Mouse (Mus musculus) thymus, postnatal 10 days (tissue): ENCODE measurements around the gene Myh6.
"Not testable (repeated sequence)": the region's sequence is repeated elsewhere in the genome, so short reads cannot be mapped to it uniquely, and the experiment has no call there.

Experiments
- DNase-seq, 2 experiments: peaks; one replicate each; pipeline ENCODE4 v3.0.0; 2021; ENCODE audit warnings: low spot score in 2 of 2

The Myh6 gene

GRCm38 (mm10) chr14:54966320-54966977 is at the start of gene Myh6:
Gene Myh6, minus strand, starts transcription at chr14:54966927.
- no peak for DNase-seq

- DNase-seq, result no peak
Measured at GRCm38 (mm10) chr14:55015767-55016111, 49.0 kb upstream of the Myh6 start.

DNA sequence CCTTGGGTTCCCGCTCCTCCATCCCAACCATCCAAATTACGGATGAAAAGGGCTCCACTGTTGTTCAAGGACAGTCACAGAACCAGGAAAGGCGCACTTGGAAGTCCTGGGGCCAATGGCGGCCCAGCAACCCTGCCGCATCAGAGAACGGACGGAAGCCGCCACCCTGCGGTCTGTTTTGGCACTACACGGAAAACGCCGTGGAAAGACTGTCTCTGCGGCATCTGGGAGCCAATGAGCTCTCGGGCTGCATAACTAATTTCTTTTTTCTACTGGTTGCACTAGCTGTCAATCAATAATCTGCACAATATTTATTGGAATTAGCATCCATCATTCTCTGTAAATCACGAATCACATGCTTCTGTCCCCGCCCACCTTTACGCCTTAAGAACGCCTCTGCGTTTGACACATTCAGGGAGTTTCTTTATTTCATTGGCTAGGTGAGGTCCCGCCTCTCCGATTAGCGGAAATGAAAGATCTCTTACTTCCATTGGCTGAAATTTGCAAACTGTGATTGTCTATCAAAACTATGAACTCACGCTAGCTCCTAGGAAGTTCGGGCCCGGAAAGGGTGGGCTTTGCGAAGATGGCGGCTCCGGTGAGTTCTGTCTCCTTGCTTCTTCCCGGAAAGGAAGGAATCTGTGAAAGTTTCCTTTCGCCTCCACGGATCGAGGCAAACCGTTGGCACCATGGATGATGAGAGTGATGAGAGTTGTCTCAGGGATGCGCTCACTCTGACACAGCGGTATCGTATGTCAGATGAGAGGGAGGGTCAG is 48.5 kb upstream of the Myh6 start, which contains the start of gene Ngdn:
TSS of gene Ngdn (plus strand) at position 464 of the 776 bp plus-strand sequence.
- peak; percentile 95 to 99 for DNase-seq

- DNase-seq, result no peak
Measured at GRCm38 (mm10) chr14:55014591-55014990, 47.9 kb upstream of the Myh6 start.

DNA sequence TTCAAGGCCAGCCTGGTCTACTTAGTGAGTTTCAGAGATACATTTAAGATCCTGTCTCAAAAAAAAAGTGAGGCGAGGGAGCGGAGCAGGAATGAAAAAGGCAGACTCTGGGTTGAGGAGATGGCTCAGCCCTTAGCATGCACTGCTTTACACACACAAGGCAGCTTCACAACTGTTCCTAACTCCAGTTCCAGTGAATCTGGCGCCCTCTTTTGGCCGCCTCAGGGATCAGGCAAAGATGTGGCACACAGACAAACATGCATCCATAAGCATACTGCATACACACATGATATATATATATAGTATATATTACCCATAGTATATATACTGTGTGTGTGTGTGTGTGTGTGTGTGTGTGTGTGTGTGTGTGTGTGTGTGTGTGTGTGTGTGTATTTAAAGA is 44.4 kb upstream of the Myh6 start:
- DNase-seq, result no peak

DNA sequence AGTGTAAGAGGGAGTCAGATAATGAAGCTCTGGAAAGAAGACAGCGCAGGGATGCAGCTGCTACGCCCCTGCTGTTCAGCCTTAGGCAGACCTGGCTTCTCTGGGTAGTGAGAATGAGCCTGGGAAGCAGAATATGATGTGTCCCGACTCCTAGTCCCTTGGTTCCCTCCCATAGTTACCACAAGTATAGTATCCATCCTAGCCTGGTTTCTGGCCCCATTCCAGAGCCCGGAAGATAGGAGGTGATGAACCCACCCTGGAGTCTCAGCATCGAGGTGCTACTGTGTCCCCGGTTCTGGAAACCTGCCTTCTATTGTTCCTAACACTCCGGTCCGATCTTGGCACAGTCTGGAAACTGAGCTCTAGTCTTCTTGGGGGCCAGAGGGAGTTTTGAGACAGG is 41.7 kb upstream of the Myh6 start:
- DNase-seq, result no peak

GRCm38 (mm10) chr14:55007120-55007908 is 40.6 kb upstream of the Myh6 start:
- no peak for DNase-seq

- no peak for DNase-seq
Measured at GRCm38 (mm10) chr14:55006541-55006940, 39.8 kb upstream of the Myh6 start.

DNA sequence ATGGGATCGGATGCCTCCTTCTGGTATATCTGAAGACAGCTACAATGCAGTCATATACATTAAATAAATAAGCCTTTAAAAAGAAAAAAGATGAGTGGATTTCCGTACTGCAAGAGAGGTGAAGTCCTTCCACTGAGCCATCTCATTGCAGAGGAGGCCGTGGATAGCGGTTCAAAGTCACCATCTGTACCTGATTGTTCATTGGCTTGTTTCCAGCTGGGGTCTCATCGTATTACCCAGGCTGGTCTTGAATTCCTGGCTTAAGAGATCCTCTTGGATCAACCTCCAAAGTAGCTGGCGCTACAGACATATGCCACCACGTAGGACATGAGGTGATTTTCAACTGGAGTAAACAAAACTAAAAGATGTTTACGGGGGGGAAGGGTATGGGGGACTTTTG is 39.2 kb upstream of the Myh6 start:
- DNase-seq, result no peak

- no peak for DNase-seq
Measured at GRCm38 (mm10) chr14:55005506-55005905, 38.8 kb upstream of the Myh6 start.

GRCm38 (mm10) chr14:55003878-55004855 is 37.4 kb upstream of the Myh6 start:
- no peak for DNase-seq

GRCm38 (mm10) chr14:55002687-55003120 is 36.0 kb upstream of the Myh6 start:
- no peak for DNase-seq

DNA sequence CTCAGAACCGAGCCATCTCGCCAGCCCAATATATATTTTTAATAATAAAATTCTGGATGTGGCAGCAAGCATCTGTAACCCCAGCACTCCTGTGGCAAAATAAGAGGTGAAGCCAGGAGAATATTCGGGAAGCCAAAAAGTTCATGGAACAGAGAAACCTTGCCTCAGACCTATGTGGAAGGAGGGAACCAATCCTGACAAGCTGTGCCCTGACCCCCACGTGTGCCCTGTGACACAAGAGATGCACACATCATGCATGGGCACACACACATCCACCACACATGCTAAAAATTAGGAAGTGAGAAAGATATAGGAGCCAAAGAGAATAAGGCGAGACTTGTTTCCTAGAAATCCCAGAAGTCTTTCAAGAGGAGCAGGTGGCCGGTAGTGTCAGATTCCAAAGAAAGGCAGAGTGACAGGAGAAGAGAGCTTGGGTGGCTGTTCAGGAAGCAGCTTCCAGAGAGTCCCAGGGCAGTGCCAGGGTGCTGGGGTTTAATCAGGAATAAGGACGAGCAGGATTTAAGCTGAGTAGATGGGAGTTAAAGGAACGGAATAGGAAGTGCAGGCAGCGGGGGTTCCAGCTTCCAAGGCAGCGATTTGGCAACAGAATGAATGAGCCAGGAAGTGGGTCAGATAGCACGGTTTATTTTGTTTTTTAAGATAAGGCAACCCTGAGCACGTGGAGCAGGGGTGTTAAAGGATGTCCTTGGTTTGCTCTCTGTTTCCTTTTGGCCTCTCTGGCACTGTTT is 35.4 kb upstream of the Myh6 start:
- DNase-seq, result no peak

GRCm38 (mm10) chr14:55001446-55001845 is 34.7 kb upstream of the Myh6 start:
- DNase-seq, result no peak

DNA sequence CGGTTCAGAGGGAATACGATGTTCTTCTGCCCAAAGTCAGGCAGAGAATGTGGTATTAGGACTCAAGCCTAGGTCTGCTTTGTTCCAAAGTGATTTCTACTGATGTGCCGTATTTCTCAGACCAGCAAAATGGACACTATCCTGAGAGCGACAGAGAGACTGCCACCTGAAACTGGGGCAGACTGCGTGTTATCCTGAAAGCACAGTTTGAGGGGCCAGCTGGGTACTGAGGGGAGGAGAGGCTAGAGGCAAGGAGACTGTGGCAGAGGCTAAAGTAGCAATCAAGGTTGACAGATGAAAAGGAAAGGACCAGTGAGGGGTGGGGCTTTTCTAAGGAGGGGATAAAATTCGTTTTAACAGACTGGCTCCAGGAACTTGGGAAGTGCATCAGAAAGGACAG is 34.1 kb upstream of the Myh6 start:
- DNase-seq, result no peak

- not testable (repeated sequence) for DNase-seq
Measured at GRCm38 (mm10) chr14:54999868-55000267, 33.1 kb upstream of the Myh6 start.

DNA sequence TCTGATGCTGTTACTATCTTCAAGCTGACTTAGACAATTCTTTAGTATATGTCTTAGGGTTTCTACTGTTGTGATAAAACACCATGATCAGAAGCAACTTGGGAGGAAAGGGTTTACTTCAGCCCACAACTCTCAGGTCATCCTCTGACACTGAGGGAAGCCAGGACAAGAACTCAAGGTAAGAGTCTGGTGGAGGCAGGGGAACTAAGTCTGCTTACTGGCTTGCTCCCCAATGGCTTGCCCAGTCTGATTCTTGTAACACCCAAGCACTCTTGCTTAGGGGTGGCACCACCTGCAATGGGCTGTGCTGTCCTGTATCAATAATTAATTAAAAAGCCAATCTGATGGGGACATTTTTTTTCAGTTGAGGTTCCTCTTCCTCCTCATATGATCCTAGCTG is 32.0 kb upstream of the Myh6 start:
- DNase-seq, result no peak

- DNase-seq, result no peak
Measured at GRCm38 (mm10) chr14:54997297-54997696, 30.6 kb upstream of the Myh6 start.

DNA sequence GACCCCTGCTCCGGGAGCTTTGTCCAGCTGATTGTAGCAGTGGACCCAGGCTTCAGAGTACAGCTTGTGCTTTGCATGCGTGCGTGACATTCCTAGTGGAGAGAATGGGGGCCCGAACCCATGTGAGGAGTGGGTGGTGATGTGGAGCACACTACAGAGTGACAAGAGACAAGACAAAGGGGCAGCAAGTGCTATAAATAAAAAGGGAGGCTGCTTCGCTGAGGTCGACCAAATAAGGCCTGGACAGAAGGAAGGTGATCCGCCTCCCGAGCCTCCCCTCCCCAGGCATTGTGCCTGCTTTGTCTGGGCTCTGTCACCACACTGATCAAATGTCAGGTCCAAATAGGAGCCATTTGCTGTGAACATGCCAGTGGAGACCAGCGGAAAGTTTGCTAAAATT is 30.1 kb upstream of the Myh6 start:
- no peak for DNase-seq

GRCm38 (mm10) chr14:54995457-54996138 is 28.9 kb upstream of the Myh6 start:
- no peak for DNase-seq
